Mouse (Mus musculus) mouse trophoblast stem cell (cell line): ENCODE results near the gene Insr.
"Not testable (repeated sequence)": the region's sequence is repeated elsewhere in the genome, so short reads cannot be mapped to it uniquely, and the experiment has no call there.

ENCODE experiments used
- in situ Hi-C, 2 experiments: fragments of 300-500 bp; cut with MseI, MboI; formaldehyde crosslinking; loops; 2 replicates in 1 of 2; 3 replicates in 1 of 2; pipeline ENCODE4 v1.15.1; 2025

Insr gene

DNA sequence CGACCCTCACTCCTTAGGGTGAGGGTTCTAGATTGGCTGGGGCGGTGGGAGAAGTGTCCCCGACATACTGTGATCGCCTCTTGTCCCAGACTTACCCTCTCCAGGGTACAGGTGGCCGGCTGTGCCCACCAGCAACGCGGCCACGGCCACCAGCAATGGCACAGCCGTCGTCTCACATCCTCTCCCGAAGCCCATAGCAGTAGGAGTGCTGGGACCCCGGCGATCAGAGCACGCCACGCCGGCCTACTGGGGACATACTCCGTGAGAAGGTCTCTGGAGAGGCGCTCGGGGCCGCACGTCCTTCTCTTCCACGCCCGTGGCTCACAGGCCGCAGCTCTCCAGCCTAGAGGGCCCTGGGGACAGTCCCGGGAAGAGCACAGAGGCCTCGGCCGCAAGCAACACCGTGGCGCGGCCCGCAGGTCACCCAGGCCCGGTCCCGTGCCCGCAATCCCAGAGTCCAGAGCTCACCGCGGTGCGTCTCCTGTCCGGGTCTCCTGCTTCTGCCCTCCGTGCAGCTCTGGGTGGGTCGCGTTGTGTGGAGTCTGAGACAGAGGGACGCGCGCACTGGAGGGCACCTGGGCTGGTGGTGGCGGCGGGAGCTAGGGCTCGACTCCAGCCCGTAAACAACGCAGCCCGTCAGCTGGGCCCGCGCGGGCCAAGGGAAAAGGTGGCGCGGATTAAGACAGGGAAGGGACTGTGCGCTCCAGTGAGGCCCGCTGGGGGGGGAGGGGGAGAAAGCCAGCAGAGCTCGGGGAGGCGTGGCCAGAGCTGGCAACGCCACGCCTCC lies at the start of gene Insr:
Gene Insr, minus strand, starts transcription at position 684 of the 787 bp plus-strand sequence.
- in situ Hi-C loops = no loop called here

- in situ Hi-C loops = loop anchor here (10.0 kb wide), 2 partner anchors 143 to 153 kb away; no protein-coding TSS in a partner anchor
Observed at GRCm38 (mm10) chr8:3327538-3328245, 48.3 kb upstream of the Insr start.

DNA sequence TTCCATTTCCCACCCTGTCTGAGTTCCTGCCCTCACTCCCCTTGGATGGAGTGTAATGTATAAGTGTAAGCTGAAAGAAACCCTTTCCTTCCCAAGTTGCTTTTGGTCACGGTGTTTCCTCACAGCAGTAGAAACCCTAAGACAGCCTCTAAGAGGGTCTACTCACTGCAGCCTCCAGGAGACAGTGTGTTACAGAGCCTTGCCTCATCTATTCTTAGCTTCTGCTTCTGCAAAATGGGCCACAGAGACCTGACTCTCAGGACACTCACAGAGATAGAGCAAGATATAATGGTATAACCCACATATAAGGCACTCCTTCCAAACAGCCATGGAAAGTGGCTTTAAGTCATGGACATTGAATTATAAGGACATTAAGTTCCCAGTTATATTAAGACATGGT lies 47.6 kb upstream of the Insr start:
- in situ Hi-C loops = loop anchor here (10.0 kb wide), 2 partner anchors 142 to 152 kb away; no protein-coding TSS in a partner anchor

DNA sequence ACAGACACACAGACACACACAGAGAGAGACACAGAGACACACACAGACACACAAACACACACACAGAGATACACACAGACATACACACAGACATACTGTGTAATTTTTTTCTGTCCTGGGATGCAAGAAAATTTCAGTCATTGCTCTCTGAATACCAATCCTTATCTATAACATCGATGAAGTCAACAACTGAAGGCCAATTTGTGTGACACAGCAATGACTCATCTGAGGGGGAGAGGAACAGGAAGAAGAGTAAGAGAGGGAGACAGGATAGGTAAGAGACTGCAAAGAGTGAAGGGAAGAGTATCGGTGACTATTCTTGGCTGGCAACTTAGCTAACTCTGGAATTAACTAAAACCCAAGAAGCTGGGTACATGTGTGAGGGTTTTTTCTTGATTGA lies 44.8 kb upstream of the Insr start:
- in situ Hi-C loops = loop anchor here (10.0 kb wide), 2 partner anchors 139 to 149 kb away; no protein-coding TSS in a partner anchor

DNA sequence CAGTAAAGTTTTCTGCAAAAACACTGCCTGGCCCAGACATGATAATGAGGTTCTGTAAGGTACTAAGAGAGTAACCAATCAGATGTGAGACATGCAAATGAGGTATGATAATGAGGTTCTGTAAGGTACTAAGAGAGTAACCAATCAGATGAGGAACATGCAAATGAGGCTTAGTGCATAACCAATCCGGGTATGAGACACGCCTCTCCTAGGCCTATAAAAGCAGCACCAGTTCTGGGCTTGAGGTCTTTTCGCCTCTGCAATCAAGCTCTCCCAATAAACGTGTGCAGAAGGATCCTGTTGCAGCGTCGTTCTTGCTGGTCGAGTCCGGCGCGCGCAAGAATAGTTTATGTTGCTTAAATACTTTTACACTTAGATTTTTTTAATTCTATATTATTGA lies 39.9 kb upstream of the Insr start:
- in situ Hi-C loops = not testable (repeated sequence)

DNA sequence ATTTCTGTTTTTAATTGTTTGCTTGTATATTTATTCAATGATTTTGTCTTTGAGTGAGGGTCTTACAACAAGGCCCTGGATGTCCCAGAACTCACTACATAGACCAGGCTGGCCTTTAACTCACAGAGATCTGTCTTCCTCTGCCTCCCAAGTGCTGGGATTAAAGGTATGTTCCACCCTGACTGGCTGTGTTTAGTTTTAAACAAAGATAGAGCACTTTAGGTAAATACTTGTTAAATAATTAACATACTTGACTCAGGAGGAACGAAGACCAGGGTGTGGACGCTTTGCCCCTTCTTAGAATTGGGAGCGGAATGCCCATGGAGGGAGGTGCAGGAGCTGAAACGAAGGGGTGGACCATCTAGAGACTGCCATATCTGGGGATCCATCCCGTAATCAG lies 37.2 kb upstream of the Insr start:
- in situ Hi-C loops = no loop called here

DNA sequence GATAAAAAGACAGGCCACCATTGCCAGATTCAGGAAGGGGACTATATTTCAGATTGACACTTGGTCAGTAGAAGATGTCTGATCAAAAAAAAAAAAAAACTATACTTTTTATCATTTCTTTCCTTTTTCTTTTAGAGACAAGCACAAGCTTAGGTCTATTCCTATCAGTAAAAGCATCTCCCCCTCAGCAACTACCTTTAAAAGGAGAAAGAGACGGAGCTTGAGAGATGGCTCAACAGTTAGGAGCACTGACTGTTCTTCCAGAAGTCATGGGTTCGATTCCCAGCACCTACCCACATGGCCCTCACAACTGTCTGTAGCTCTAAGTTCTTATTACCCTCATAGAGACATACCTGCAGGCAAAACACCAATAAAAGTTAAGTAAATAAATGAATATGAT lies 34.9 kb upstream of the Insr start:
- in situ Hi-C loops = no loop called here

DNA sequence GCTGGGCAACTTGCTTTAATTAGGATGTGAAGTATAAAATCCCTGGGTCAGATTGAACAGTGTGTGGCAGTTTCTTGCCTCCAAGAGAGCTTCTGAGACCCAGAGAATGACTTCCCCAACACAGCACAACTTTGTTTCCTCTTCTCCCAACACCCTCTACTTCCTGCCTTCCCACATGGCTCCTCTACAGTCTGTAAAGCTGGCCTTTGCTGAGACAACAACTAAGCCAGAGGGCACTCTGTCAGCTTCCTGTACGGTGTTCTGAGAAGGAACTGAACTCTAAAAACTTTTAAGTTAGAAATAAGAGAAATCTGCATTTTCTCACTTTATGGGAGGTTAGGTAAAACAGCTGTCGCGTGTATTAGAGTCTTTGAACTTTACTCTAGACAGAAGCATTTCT lies 34.4 kb upstream of the Insr start:
- in situ Hi-C loops = no loop called here

- in situ Hi-C loops = not testable (repeated sequence)
Observed at GRCm38 (mm10) chr8:3313417-3313816, 34.0 kb upstream of the Insr start.

DNA sequence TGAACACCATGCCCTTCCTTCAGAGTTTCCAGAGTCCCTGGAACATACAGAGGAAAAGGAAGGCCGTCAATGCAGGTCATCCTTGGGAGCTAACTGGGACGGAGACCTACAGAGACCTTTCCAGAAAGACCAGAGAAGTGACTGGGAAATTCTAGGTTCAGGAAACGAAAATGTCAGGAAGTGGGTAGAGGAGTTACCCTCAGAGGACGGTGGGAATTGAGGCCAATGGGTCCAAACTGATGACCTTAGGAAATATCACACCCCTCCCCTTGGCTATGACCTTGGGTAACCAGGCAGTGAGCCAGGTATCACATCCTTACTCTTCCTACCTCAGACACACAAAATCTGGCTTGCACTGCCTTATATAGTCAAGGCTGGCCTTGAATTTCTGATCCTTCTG lies 32.1 kb upstream of the Insr start:
- in situ Hi-C loops = no loop called here

GRCm38 (mm10) chr8:3309636-3310035 lies 30.2 kb upstream of the Insr start:
- in situ Hi-C loops = no loop called here

GRCm38 (mm10) chr8:3308205-3308800 lies 28.9 kb upstream of the Insr start:
- in situ Hi-C loops = not testable (repeated sequence)

DNA sequence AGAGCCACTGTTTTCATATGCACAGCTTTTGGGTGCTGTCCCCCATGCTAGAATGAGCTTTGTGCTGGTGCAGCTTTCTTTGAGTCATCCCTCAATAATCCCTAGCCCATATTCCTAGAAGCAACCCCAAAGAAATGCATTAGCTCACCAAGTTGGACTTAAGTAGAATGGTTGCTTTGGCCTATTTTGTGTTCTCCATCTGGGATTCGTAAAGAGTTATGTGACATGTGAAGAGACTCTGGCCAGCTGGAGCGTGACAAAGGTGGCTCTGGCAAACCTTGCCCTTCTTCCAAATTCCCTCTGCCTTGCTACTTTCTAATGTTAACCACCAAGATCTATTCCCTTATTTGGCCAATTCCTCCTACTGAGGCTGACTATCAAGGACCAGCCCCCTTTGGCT lies 22.7 kb upstream of the Insr start:
- in situ Hi-C loops = no loop called here

- in situ Hi-C loops = no loop called here
Observed at GRCm38 (mm10) chr8:3299322-3299721, 19.9 kb upstream of the Insr start.

GRCm38 (mm10) chr8:3285824-3286223 lies 6.4 kb upstream of the Insr start:
- in situ Hi-C loops = no loop called here

DNA sequence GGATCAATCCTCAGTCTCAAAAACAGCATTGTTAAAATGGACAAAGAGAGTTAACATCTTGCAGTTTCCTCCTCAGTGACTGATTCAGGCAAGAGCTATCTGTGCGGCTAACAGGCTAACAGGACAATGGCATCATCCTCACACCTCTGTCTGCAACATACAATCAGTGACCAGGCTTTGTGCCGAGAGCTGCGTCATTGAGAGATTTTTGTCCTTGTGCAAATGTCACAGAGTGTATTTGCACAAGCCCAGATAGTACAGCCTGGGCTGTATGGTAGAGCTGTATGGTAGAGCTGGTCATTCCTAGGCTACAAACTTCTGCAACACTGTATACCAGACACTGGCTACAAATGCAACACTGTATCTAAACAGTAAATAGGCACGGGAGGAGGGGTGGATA lies 5.2 kb upstream of the Insr start:
- in situ Hi-C loops = no loop called here

DNA sequence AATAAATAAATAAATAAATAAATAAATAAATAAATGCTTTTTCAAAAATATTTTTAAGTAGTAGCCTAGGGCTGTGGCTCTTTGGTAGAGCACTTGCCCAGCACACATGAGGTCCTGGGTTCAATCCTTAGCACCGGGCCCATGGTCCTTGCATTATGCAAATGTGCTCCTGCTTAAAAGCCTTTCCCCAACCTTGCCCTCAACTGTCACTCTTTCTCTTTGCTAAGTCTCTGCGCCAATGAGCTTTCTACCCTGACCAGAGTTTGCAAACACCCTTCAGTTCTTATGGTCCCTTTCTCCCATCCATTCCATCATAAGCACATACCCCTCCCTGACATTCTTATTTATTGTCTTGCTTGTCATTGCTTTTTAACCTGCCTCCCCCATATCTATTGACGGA lies 1.9 kb upstream of the Insr start:
- in situ Hi-C loops = no loop called here

- in situ Hi-C loops = no loop called here
Observed at GRCm38 (mm10) chr8:3280266-3280910, 971 bp upstream of the Insr start.

GRCm38 (mm10) chr8:3279721-3280077 lies 282 bp upstream of the Insr start:
- in situ Hi-C loops = no loop called here

DNA sequence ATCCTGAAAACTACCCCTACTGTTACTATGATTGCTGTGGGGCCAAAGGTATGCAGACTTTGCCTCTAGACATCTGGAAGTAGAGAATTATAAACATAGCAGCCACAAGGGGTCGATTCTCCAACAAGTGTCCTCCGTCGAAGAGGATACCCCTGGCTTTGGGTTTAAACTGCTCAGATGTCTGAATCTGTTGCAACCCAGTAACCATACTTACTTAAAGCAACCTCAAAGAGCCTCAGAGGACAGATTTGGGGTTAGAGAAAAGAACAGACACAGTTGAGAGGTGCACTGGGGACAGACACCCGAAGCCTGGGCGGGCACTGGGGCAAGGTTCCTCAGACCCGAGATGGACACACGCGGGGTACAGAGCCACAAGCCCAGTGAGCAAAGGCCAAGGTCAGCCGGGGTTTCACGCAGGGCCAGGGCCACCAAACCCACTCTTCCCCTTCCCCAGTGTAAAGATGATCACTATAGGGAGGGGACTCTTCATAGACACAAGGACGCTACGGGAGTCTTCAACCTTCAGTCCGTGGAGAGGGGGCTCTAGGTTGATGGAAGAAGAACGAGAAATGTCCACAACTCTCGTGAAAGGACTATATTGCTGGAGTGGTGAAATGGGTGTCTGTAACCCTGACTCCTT lies 1.1 kb downstream of the Insr start:
- in situ Hi-C loops = no loop called here

DNA sequence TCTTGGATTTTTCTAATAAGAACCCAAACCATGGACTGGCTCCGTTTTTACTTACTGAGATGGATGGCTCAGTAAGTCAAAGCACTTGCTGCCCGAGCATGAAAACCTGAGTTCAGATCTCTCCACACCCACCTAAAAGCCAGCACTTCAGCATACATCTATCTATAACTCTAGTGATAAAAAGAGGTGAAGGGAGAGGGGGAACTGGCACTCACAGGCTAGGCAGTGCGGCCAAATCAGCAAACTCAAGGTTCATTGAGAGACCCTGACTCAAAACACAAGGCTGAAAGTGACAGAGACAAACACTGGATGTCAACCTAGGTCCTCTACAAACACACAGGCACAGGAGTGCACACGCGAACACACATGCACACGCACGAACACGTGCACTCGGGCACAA lies 2.2 kb downstream of the Insr start:
- in situ Hi-C loops = no loop called here

DNA sequence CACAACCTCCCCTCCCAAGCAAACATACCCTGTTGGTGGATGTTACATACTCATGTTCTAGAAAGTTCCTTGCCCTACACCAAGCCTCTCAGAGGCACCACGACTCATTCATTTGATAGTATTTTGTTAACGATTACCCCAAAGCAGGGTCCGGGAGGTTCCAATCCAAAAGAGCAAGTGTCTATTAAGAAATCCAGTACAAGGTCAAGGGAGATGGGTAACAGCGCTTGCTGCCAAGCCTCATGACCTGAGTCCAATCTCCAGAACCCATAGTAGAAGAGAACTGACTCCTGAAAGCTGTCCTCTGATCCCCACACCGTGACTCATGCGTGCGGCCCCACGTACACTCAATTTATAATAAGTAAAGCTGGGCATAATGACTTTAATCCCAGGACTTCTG lies 3.4 kb downstream of the Insr start:
- in situ Hi-C loops = no loop called here
